Mouse (Mus musculus) lung, embryonic 16.5 days (tissue): Measurements from ENCODE around the gene Fuz. TPM values are rescaled to one million over a fixed set of nuclear protein-coding genes. Genes with fewer than 3 reads are reported as not detected.

Experiments used
- ATAC-seq: fragments of 200-750 bp; cut with Nextera tagmentation; 2 replicates; pipeline ENCODE4 v1.8.0; 2017; ENCODE audit warnings: low read depth, mild to moderate bottlenecking, moderate library complexity
- H3K27ac ChIP-seq: fragments of 300-500 bp; sonication (generic); 2 replicates; pipeline ENCODE4 v1.5.1; 2014; ENCODE audit warnings: mild to moderate bottlenecking, control low read depth, low read length
- H3K27me3 ChIP-seq: fragments of 300-500 bp; sonication (generic); 2 replicates; pipeline ENCODE4 v1.6.1; 2014; ENCODE audit warnings: low read depth, low read length, mixed read lengths; ENCODE audit not compliant: control insufficient read depth, insufficient read depth
- H3K36me3 ChIP-seq: fragments of 300-500 bp; sonication (generic); 2 replicates; pipeline ENCODE4 v1.6.1; 2014; ENCODE audit warnings: low read length; ENCODE audit not compliant: control insufficient read depth, insufficient read depth
- H3K4me1 ChIP-seq: fragments of 300-500 bp; sonication (generic); replicated peaks from 2 replicates; pipeline ENCODE4 v1.6.1; 2014; ENCODE audit warnings: low read length, mixed read lengths; ENCODE audit not compliant: control insufficient read depth, insufficient read depth
- H3K4me2 ChIP-seq: fragments of 300-500 bp; sonication (generic); 2 replicates; pipeline ENCODE4 v1.6.1; 2014; ENCODE audit warnings: low read depth, low read length, control low read depth
- H3K4me3 ChIP-seq: fragments of 300-500 bp; sonication (generic); 2 replicates; pipeline ENCODE4 v1.5.1; 2014; ENCODE audit warnings: mild to moderate bottlenecking, low read length, control low read depth
- H3K9ac ChIP-seq: fragments of 300-500 bp; sonication (generic); 2 replicates; pipeline ENCODE4 v1.6.1; 2014; ENCODE audit warnings: low read length, control low read depth
- H3K9me3 ChIP-seq: fragments of 300-500 bp; sonication (generic); 2 replicates; pipeline ENCODE4 v1.6.1; 2016; ENCODE audit warnings: low read length; ENCODE audit not compliant: control insufficient read depth
- WGBS: fragments of 180-500 bp; shearing (Covaris S2); extraction: QIAGEN DNeasy Blood & Tissue Kit; methylation state at CpG from one replicate; pipeline ENCODE4 v1.1.7; 2014; 5-methylcytosine and 5-hydroxymethylcytosine counted together
- polyA plus RNA-seq: library from polyadenylated mRNA; unstranded; fragments of >200 nt; fragmentation: Nextera tagmentation; extraction: Ambion mirVana; gene quantifications from 2 replicates; pipeline ENCODE4 v1.2.1, GENCODE M21; 2015

Fuz gene
- polyA plus RNA-seq, 1 experiment from 2014 or later = 24.3 TPM

GRCm38 (mm10) chr7:44877833-44878232 is 18.0 kb upstream of the Fuz start:
- no peak overlapping the region for H3K9ac ChIP-seq
- no peak overlapping the region for H3K4me3 ChIP-seq
- H3K36me3 ChIP-seq = peaks cover 53% of the 10 kb centered on the region
- no peak overlapping the region for H3K27ac ChIP-seq
- 84% methylated on average over 14 of the region's 14 CpGs for WGBS
- no peaks in the 10 kb centered on the region for H3K27me3 ChIP-seq
- peaks cover 5% of the 10 kb centered on the region for H3K4me1 ChIP-seq
- no peak overlapping the region for H3K4me2 ChIP-seq
- no peaks in the 10 kb centered on the region for H3K9me3 ChIP-seq
- ATAC-seq = no peak

GRCm38 (mm10) chr7:44883036-44883435 is 12.8 kb upstream of the Fuz start:
- Histone ChIP-seq H3K27ac (no peak overlapping the region), H3K9me3 (no peaks in the 10 kb centered on the region), H3K27me3 (no peaks in the 10 kb centered on the region), H3K9ac (no peak overlapping the region), H3K4me3 (no peak overlapping the region), H3K36me3 (peaks cover 67% of the 10 kb centered on the region), H3K4me1 (no peaks in the 10 kb centered on the region), H3K4me2 (no peak overlapping the region)
- no peak for ATAC-seq
- 96% methylated on average over 3 of the region's 3 CpGs for WGBS

GRCm38 (mm10) chr7:44884637-44885036 is 11.2 kb upstream of the Fuz start:
- peaks cover 60% of the 10 kb centered on the region for H3K36me3 ChIP-seq
- ATAC-seq = no peak

GRCm38 (mm10) chr7:44886964-44887363 is 8.9 kb upstream of the Fuz start:
- 81% methylated on average over 7 of the region's 7 CpGs for WGBS
- Histone ChIP-seq H3K27ac (no peak overlapping the region), H3K9ac (no peak overlapping the region), H3K36me3 (peaks cover 40% of the 10 kb centered on the region), H3K9me3 (no peaks in the 10 kb centered on the region), H3K27me3 (no peaks in the 10 kb centered on the region), H3K4me2 (no peak overlapping the region), H3K4me3 (no peak overlapping the region), H3K4me1 (peaks cover 13% of the 10 kb centered on the region)
- ATAC-seq = no peak

More at GRCm38 (mm10) chr7:44884637-44885036, 11.2 kb upstream of the Fuz start:
- no peak overlapping the region for H3K9ac ChIP-seq
- H3K27me3 ChIP-seq = no peaks in the 10 kb centered on the region
- H3K27ac ChIP-seq = no peak overlapping the region
- H3K4me1 ChIP-seq = no peaks in the 10 kb centered on the region; the same call in 1 of the 2 replicates
- 88% methylated on average over 5 of the region's 5 CpGs for WGBS
- H3K4me2 ChIP-seq = no peak overlapping the region
- no peak overlapping the region for H3K4me3 ChIP-seq
- no peaks in the 10 kb centered on the region for H3K9me3 ChIP-seq

- ATAC-seq = no peak
- WGBS = 77% methylated on average over 13 of the region's 13 CpGs
- H3K27me3 ChIP-seq = no peaks in the 10 kb centered on the region
- H3K4me2 ChIP-seq = no peak overlapping the region
- peaks cover 15% of the 10 kb centered on the region for H3K4me1 ChIP-seq
- H3K9ac ChIP-seq = peak overlapping the region; percentile 25; the same call in 1 of the 2 replicates
- H3K4me3 ChIP-seq = no peak overlapping the region
- peaks cover 26% of the 10 kb centered on the region for H3K36me3 ChIP-seq
- H3K9me3 ChIP-seq = no peaks in the 10 kb centered on the region
- no peak overlapping the region for H3K27ac ChIP-seq
These were observed 7.4 kb upstream of the Fuz start for GRCm38 (mm10) chr7:44888256-44889105.

- Histone ChIP-seq H3K27me3 (no peaks in the 10 kb centered on the region), H3K9me3 (no peaks in the 10 kb centered on the region), H3K4me2 (peak overlapping the region; percentile 6; the same call in 1 of the 2 replicates), H3K4me3 (no peak overlapping the region), H3K4me1 (peaks cover 19% of the 10 kb centered on the region), H3K27ac (no peak overlapping the region), H3K36me3 (peaks cover 13% of the 10 kb centered on the region), H3K9ac (no peak overlapping the region)
- ATAC-seq = no peak
- WGBS = 81% methylated on average over 6 of the region's 7 CpGs
These were observed 5.7 kb upstream of the Fuz start for GRCm38 (mm10) chr7:44890180-44890579.

GRCm38 (mm10) chr7:44890737-44891136 is 5.1 kb upstream of the Fuz start:
- H3K4me2 ChIP-seq = peak overlapping the region; percentile 86
- no peak for ATAC-seq
- no peak overlapping the region for H3K27ac ChIP-seq
- H3K4me3 ChIP-seq = peak overlapping the region; percentile 59
- peaks cover 20% of the 10 kb centered on the region for H3K4me1 ChIP-seq
- peak overlapping the region; percentile 81; the same call in 1 of the 2 replicates for H3K9ac ChIP-seq
- WGBS = 58% methylated on average over 4 of the region's 4 CpGs
- no peaks in the 10 kb centered on the region for H3K9me3 ChIP-seq
- peaks cover 12% of the 10 kb centered on the region for H3K36me3 ChIP-seq
- H3K27me3 ChIP-seq = no peaks in the 10 kb centered on the region

- WGBS = 13% methylated on average over 6 of the region's 6 CpGs
- H3K36me3 ChIP-seq = peaks cover 10% of the 10 kb centered on the region
- H3K27me3 ChIP-seq = no peaks in the 10 kb centered on the region
- peak overlapping the region; percentile 86 for H3K4me2 ChIP-seq
- ATAC-seq = no peak
- peak overlapping the region; percentile 59 for H3K4me3 ChIP-seq
- H3K9me3 ChIP-seq = no peaks in the 10 kb centered on the region
- H3K27ac ChIP-seq = peak overlapping the region; percentile 94; the same call in 1 of the 2 replicates
- H3K4me1 ChIP-seq = peaks cover 22% of the 10 kb centered on the region
- H3K9ac ChIP-seq = peak overlapping the region; percentile 81
These were observed 4.3 kb upstream of the Fuz start for GRCm38 (mm10) chr7:44891611-44892010.

- H3K4me3 ChIP-seq = peak within 1 kb of the TSS; percentile 59
- peak within 1 kb of the TSS; percentile 86 for H3K4me2 ChIP-seq
- H3K27me3 ChIP-seq = no peaks in the 10 kb centered on the region
- peak within 1 kb of the TSS; percentile 94 for H3K27ac ChIP-seq
- ATAC-seq = peak; percentile 84
- H3K36me3 ChIP-seq = peaks cover 6% of the 10 kb centered on the region; the same call in 1 of the 2 replicates
- H3K9ac ChIP-seq = peak within 1 kb of the TSS; percentile 81
- peaks cover 28% of the 10 kb centered on the region for H3K4me1 ChIP-seq
- WGBS = 1% methylated on average over 42 of the region's 56 CpGs
- no peaks in the 10 kb centered on the region for H3K9me3 ChIP-seq
These were observed 3.5 kb upstream of the Fuz start, which contains the start of gene Med25 for GRCm38 (mm10) chr7:44892276-44892921. Gene Med25 (minus strand): TSS chr7:44892712.
